Mouse (Mus musculus) urinary bladder, adult 2 months (tissue): ENCODE results near the gene Brsk2. TPM values are rescaled to one million over a fixed set of nuclear protein-coding genes. Genes with fewer than 3 reads are reported as not detected.

Experiments
- DNase-seq: peaks from one replicate; pipeline ENCODE4 v3.0.0; 2022; ENCODE audit warnings: low spot score
- polyA plus RNA-seq: library from polyadenylated mRNA; depleted of rRNA; stranded (reverse); fragments of >200 nt; gene quantifications from 2 replicates; pipeline ENCODE4 v1.2.3, GENCODE M21; 2012; rRNA removed

Brsk2 gene
- polyA plus RNA-seq, 1 experiment, result 0.34 TPM

DNA sequence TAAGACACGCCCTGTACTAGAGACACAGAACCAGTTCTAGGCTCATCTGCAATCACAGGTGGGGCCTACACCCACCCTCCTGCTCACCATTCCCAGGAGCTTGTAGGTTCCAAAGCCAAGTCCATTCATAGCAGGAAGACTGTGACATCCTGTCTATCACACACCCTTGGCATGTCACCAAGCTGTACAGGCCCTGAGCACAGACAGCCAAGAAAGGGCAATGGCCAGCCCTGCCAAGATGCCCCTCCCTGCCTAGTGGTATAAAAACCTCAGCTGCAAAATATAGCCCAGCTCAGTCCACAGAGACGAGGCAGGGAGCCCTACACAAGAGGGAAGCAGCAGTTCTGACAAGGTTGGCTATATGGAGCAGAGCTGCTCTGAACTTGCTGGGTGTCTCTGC, 84.6 kb downstream of the Brsk2 start:
- DNase-seq, result no peak

DNA sequence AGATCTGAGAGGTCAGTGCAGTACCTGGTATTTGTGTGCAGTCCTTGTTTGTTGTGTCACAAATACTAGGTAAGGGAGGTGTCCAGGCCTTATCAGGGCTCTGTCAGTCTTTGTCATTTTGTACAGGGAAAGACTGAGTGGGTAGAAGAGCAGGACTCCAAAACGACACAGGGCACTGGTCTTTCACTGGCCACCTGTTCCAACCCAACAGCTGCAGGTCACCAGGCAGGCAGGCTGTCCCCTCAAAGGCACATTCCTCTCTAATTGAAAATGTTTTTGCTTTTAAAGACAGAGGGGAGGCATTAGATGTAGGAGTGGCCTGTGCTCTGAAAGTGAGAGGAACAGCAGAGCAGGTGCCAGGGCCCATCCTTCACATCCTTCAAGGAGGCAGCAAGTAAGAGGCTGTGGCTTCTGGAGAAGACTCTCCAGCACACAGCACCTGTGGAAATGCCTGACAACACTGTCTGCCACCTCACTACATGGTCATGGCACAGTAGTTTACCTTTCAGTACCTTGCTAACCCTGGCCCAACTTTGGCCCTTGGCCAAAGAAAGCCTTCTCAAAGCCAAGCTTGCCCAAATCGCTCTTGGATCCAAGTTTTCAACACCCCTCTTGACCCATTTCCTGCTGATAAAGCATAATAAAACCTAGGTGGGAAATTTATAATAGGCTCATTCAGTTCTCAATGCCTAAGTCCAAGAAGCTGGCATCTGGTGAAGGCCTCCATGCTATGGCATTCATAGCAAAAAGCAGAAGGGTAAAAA, 85.7 kb downstream of the Brsk2 start:
- DNase-seq, result no peak

DNA sequence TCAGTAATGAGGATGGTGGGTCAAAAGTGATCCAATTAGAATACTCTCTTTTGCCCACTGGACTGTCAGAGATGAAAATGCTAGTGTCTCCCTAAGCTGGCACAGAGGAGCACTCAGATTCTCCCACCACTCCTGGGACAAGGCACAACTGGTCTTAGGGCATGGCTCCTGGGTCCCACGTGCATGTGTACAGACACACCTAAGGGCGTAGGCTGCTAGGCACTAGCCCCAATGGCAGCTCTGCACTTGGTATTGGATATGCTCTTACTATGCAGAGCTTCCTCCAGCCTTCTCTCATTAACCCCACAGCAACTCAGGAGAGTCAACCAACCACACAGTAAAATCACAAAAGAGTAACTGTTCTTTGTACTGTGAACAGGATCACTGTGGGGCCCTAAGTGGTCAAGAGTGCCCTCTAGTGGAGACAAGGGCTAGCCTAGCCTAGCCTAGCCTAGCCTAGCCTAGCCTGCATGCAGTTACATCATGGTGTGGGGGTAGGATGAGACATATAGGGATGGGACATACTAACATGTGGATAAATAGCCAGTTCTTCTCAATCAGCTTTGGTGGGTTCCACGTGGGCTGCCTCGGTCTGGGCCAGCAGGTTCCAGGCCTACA, 88.1 kb downstream of the Brsk2 start:
- no peak for DNase-seq

DNA sequence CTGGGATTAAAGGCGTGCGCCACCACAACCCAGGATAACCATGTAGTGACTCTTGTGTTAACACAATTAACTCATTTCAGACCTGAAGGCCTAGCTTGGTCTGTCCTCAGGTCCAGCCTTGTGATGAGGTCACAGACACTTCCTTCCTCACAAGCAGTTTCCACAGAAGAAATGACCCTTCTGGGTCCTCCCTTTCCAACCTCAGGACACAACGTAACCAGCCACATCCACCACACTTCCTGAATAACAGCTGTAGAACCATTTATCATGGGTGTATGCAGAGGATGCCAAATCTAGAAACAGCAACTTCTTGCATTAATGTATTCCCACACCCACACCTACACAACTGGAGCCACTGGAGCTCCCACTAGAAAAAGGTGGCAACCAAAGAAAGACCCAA, 91.2 kb downstream of the Brsk2 start:
- no peak for DNase-seq

DNA sequence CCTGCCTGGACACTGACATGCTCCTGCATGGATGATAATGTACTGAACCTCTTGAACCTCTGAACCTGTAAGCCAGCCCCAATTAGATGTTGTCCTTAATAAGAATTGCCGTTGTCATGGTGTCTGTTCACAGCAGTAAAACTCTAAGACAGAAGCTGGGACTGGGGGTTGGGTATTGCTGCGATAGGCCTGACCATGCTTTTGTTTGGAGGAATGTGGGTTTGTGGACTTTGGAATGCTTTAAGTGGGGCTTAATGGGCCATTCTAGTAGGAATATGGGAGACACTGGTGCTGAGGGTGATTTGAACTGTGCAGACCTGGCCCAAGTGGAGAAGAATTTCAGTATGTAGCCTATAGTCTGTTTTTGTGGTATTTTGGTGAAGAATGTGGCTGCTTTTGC, 95.8 kb downstream of the Brsk2 start:
- DNase-seq, result no peak

DNA sequence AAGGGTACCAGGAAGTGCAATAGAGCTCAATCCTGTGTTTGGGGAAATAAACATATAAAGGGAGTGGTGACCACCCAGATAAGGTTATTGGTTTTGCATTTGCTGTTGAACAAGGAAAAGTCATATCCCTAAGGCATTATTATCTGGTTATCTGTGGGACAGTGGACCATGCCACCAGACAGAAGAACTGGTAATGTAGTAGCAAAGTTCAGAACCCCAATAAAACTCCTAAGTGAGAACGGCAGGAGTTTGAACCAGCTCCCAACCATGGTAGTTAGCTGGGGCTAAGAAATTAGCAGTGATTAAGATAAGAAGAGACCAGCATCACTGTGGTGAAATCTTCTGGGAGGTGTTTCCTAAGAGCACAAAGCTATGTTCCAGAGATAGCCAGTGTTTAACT, 96.4 kb downstream of the Brsk2 start:
- no peak for DNase-seq

DNA sequence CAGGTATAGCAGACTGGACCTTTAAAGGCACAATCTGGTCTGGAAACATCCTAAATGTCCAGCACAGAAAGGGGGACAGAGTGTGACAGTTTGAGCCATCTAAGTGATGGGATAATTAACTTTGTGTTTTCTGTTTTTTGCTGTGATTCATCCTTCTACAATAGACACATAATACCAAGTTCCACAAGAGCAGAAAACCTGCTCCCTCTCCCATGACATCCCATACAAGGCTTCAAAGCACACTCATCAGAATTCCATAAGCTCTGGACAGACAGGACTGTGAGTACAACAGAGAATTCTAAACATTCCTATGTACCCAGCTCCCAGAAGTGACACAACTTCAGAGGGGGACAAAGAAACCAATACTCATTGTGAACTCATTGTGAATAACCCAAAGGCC, 101.0 kb downstream of the Brsk2 start:
- DNase-seq, result no peak

Other genes starting within 250 kb of the Brsk2 start
- not detected in 2 replicates for gene Muc5ac, start 160.8 kb upstream of the Brsk2 start, polyA plus RNA-seq
- gene Muc5b, start 110.7 kb upstream of the Brsk2 start, polyA plus RNA-seq, result not detected in 2 replicates
- 47.1 and 47.7 TPM in 2 replicates for gene Tollip, start 31.2 kb upstream of the Brsk2 start, polyA plus RNA-seq
- 91.8 and 102 TPM in 2 replicates for gene Mob2, start 111.3 kb downstream of the Brsk2 start, polyA plus RNA-seq
- gene Dusp8, start 146.1 kb downstream of the Brsk2 start, polyA plus RNA-seq, result 4.1 and 5.0 TPM in 2 replicates
- not detected in 2 replicates for gene Gm45618, start 171.0 kb downstream of the Brsk2 start, polyA plus RNA-seq
- gene Gm39115, start 186.3 kb downstream of the Brsk2 start, polyA plus RNA-seq, result not detected in 2 replicates
- gene Gm45337, start 194.9 kb downstream of the Brsk2 start, polyA plus RNA-seq, result not detected in 2 replicates
- gene Gm29735, start 207.4 kb downstream of the Brsk2 start, polyA plus RNA-seq, result not detected in 2 replicates
- gene Gm4553, start 216.0 kb downstream of the Brsk2 start, polyA plus RNA-seq, result not detected in 2 replicates
- not detected in 2 replicates for gene Krtap5-2, start 226.3 kb downstream of the Brsk2 start, polyA plus RNA-seq
- gene Gm10153, start 240.6 kb downstream of the Brsk2 start, polyA plus RNA-seq, result not detected in 2 replicates